Mouse (Mus musculus): ENCODE measurements at regions not wholly inside any gene's neighbourhood (a gene's known extent, or its start where the extent isn't known, plus 50 kb on each side); places are given as distances from the start of the nearest gene placed in this dataset.

DNA sequence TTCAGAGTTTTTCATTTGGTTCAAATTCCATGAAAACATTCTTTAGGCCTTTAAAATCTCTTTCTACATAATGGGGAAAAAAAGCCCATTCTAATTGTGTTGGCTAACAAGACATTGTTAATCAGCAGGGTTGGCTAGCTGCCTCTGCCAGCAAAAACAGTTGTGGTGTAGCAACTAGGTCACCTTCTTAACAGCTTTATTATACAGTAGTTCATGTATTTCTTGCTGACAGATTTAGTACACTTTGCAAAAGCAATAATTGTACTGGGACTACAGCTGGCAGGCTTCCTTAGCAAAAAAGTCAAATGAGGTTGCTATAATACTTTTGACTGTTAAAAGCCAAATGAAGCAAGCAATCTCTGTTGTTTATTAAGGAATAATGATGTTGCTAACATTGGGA lies 1454.8 kb downstream of the Sis start:
- no peak for TF ChIP-seq CTCF (IDR thresholded peaks at IDR 0.05; ENCODE audit: borderline replicate concordance, insufficient read depth, low read depth, low read length)
- no peak for TF ChIP-seq POLR2A (IDR thresholded peaks at IDR 0.05; ENCODE audit: borderline replicate concordance, insufficient read depth, low read length)
